Mouse (Mus musculus) gastrocnemius, postnatal 4 days (tissue): Measurements from ENCODE around the gene Aldh1l1. TPM values are rescaled to one million over a fixed set of nuclear protein-coding genes. Genes with fewer than 3 reads are reported as not detected.
"Not testable (repeated sequence)": the region's sequence is repeated elsewhere in the genome, so short reads cannot be mapped to it uniquely, and the experiment has no call there.

Experiments used
- DNase-seq, 2 experiments: peaks; one replicate each; pipeline ENCODE4 v3.0.0; 2021 to 2022; ENCODE audit warnings: low spot score in 2 of 2, mixed read lengths in 2 of 2
- total RNA-seq, 2 experiments: library from RNA; stranded (reverse); gene quantifications; 2 replicates each; pipeline ENCODE4 v1.2.3; 2021

Aldh1l1 gene
- total RNA-seq, 2 experiments from 2014 or later, result 2.2 to 2.9 TPM

DNA sequence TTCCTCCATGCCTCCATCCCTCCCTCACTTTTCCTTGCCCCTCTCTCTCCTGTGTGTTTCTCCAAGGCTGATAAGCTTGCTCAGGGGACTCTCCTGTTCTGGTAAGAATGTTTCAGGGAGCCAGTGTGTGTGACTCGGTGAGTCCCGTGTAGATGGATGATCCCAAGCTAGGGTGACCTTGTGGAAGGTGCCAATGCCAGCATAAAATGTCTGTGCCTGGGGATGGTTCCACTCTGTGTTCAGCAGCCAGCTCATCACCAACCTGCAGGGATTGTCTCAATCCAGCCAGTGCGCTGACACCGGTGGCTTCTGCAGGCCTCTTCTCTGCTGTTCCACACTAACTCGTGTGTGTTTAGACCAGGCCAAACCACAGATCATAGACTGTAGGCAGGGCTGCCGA, 130.3 kb downstream of the Aldh1l1 start:
- DNase-seq, result no peak

- no peak for DNase-seq
Observed at GRCm38 (mm10) chr6:90618274-90618673, 132.0 kb downstream of the Aldh1l1 start.

DNA sequence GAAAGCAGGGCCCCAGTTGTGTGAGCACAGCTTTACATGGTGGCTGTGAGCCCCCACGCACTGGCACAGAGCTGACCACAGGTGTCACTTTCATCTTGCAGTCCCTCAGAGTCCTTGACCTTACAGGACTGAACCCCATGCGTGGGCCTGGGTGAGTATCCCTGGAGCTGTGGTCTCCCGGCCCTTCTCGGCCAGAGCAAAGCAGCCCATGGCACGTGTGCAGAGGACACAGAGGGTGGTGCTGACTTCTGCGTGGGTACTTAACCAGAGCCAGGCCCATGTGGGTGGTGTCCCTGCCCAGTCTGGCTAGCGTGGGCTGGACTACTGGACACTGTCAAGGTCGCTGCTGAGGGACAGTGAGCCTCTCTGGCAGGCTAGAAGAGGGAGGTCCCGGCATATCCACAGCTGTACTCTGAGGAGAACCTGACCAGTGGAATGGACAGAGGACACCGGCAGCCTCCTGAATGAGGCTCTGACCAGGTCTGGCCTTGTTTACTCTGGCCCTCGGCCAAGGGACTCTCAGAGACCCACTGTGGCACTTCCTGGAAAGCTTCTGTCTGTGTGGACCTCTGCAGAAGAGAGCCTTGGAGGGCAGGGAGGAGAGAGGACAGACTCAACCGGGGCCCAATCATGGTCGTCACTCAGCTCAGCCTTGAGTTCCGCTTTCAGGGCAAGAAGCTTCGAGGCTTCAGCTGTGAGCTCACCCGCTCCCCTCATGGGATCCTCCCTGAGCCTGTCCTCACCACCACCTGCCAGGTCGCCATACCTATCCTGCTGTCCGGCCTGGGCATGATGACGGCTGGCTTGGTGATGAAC, 132.8 kb downstream of the Aldh1l1 start:
- no peak for DNase-seq

DNA sequence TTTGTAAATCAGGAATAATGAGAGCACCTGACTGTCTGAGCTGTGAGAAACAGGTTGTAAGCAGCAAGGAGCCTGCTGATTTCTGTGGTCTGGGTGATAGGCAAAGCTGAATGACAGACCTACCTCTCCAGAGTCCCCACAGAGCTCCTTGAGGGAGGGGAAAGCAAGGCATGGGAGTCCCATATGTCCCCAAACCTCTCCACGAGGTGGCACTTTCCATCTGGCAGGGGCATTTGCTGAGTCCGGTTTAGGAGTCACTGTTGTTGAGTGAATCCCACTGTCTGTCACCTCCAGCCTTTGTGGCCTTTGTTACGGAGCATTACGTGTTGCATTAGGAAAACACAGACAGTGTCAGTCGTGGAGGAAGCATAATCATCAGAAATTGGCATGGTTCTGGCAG, 133.7 kb downstream of the Aldh1l1 start:
- no peak for DNase-seq

DNA sequence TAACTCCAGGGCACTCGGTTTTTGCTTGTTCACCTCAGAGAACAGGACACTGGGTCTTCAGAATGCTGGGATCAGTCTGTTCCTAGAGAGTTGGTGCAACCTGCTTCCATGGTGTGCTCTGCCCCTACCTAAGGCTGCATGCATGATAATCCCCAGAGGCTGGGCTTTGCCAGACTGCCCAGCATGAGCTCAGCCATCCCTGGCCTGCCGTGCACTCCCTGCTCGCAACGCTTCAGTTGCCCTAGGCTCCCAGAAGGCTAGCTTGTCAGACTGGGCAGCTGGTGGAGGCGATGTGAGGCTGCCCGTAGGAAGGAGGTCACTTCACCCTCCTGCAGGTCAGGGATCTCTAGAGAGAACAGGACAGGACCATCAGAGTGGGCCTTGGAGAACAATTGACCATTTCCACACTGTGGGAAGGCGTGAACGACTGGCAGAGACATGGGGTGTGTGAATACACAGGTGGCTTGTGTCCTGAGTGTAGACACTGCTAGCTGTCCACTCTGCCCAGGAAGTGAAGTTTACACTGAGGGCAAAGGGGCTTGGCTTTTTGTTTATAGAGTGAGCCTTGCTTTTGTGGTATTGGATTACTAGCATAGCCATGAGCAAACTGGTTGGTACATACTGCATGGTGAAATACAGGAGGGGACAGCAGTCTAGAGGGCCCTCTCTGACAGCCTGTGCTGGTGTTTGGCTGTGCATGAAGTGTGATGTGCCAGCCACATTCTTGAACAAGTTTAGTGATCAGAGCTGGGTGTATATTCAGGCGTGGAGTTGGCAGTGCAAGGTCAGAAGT, 134.8 kb downstream of the Aldh1l1 start:
- DNase-seq, result no peak

DNA sequence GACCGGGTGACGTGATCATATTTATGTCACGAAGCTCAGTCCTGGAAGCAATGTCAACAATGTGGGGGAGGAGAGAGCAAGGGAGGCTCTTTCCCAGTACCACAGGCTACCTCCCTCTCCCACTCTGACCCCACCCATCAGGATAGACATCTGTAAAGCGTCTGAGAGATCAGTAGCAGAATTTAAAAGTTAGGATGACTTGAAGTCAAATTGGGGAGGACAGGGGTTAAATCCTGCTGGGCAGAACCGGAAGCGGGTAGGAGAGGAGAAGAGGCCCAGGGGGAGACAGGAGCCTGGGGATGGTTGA, 135.3 kb downstream of the Aldh1l1 start:
- DNase-seq, result no peak

DNA sequence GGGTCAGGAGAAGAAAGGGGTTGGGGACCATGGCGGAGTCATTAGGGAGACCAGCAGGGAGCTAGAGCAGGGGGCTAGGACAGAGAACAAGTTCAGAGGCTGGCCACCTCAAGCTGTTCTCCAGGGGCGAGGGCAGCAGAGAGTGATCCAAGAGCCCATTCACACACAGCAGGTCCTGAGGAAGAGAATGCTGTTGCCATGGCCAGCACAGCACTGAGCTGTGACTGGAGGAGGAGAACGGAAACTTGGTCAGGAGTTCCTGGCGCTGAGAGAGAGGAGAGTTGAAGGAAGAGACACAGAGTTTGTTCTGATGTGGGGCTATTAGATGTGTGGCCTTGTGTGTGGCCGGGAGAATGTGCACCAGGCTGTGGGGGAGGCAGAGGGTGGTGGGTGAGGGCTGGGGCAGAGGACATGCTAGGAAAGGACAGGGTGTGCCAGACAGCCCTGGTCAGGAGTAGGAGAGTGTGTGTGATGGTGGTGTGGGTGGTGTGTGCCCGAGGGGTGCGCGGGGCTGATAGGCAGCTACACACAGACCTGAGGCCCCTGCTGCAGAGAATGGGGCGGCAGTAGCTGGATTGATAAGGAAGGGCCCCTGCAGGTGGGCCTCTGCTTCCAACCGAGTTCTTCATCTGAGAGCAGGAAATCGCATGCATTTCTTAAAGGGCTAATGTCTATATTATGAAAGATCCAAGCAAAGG, 136.7 kb downstream of the Aldh1l1 start:
- DNase-seq, result no peak

DNA sequence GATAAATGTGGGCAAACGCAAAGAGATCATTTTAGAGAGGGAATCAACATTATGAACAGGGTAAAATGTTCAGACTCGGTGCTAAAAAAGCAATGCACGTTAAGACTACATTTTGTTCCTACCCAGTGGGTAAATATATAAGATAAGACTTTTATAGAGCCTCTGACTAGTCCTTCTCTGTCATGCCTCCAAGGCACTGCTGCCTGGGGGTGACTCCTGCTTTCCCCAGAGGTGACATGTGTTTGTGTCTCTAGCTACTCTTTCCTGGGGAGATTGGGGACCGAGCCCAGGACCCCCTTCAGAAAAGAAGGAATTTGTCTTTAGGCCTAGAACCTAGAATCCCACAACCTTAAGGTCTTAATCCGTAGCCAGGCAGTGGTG, 137.2 kb downstream of the Aldh1l1 start:
- DNase-seq, result no peak

GRCm38 (mm10) chr6:90624184-90624583, 138.0 kb downstream of the Aldh1l1 start:
- DNase-seq, result peak; percentile 64 to 82

- DNase-seq, result no peak
Observed at GRCm38 (mm10) chr6:90624733-90625132, 138.5 kb downstream of the Aldh1l1 start.

DNA sequence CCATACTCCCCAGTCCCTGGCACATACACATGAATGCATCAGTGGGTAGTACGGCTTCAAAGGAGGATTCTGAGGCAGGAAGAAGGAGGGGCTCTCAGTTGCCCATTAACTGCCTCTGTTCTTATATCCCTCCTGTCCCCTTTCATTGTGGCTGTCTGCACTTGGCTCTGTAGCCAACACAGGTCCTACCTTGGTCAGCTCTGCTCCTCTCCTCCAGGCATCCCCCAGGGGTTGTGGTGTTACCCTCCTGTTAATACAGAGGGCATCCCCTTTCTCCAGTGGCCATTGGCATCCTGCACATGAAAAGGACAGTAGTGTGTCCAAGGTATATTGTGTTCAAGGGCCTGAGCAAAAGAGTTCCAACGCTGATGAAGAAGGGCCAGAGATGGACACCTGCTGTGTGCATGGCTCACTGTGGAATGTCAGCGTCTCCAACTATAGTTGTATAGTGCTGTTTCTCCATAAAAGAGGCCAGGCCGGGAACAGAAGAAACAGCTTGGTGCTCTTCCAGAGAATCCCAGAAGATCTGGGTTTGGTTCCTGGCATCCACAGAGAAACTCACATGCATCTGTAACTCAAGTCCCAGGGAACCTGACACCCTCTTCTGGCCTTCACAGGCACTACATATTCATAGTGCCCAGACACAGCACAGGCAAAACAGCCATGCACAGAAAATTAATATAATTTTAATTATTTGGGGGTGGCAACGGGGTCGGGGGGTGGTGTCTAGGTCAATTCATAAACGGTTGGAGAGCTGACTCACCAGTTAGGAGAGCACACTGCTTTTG, 139.2 kb downstream of the Aldh1l1 start:
- no peak for DNase-seq

DNA sequence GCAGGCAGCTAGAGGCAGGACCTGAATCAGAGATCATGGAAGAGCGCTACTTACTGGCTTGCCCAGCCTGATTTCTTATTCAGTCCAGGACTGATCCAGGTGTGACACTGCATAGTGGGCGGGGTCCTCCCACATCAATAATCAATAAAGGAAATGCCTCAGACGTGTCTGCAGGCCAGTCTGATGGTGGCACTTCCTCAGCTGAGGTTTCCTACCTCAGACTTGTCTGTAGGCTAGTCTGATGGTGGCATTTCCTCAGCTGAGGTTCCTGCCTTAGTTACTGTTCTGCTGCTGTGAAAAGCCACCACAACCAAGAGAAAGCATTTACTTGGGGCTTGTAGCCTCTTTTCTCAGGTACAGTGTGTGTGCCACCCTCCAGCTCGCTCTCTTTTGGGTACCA, 141.3 kb downstream of the Aldh1l1 start:
- DNase-seq, result no peak

GRCm38 (mm10) chr6:90629506-90629905, 143.3 kb downstream of the Aldh1l1 start:
- no peak for DNase-seq

DNA sequence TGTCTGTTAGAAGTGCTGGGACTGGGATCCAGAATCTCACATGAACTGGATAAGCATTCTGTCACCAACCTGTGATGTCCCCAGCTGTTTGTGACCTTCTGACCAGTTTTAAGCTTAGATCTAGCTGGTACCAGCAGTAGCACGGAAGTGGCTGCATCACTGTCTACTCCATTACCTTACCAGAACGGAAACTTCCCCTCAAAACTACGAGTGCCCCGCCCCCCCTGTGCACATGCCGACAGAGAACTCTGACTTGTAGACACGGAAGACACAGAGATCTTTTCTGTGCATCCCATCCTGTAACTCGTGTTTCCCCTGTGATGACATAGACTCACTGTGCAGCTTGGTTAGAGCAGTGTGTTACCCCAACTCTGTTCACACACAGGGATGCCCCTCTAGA, 144.2 kb downstream of the Aldh1l1 start:
- DNase-seq, result no peak

DNA sequence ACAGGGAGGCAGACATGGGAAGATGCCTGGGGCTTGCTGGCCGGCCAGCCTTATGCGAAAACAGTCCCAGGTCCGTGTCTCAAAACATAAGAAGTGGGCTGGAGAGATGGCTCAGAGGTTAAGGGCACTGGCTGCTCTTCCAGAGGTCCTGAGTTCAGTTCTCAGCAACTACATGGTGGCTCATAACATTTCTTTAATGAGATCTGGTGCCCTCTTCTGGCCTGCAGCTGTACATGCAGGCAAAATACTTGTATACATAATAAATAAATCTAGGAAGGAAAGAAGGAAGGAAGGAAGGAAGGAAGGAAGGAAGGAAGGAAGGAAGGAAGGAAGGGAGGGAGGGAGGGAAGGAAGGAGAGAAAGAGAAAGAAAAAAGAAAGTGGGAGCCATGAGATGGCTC, 146.3 kb downstream of the Aldh1l1 start:
- DNase-seq, result not testable (repeated sequence)

- no peak for DNase-seq
Observed at GRCm38 (mm10) chr6:90635081-90635480, 148.9 kb downstream of the Aldh1l1 start.

GRCm38 (mm10) chr6:90635611-90636010, 149.4 kb downstream of the Aldh1l1 start:
- no peak for DNase-seq

DNA sequence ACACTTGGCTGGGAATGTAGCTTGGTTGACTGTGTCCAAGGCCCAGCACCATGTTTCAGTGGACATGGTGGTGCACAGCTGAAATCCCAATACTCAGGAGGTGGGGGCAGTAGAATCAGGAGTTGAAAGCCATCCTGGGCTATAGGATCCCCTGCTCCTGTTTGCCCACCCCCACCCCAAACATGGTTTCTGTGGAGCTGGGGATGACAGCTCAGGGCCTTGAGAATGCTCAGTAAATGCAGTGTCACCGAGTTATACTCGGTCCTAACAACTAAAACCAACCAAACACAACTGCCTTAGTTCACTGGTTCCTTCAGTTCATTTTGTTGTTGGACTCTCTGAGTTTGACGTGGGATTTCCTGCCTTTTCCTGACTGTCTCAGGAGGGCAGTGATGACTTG, 156.8 kb downstream of the Aldh1l1 start:
- no peak for DNase-seq

DNA sequence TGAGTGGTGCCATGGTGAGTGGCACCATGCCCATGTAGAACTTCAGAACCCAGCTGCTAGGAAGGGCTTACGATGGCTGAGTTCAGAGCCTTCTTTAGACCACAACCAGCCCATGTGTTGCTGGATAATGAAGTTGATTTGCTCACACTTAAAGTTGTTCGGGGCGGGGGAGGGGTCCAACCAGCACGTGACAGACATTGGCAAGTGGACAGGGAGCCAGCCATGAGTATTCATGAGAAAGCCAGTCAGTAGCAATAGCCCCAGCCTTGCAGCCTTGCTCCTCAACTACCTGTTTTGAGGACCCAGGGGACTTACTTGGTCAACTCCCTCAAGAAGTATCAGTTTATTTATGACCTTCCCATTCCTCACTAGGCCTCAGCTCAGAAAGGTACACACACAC, 158.7 kb downstream of the Aldh1l1 start:
- no peak for DNase-seq

DNA sequence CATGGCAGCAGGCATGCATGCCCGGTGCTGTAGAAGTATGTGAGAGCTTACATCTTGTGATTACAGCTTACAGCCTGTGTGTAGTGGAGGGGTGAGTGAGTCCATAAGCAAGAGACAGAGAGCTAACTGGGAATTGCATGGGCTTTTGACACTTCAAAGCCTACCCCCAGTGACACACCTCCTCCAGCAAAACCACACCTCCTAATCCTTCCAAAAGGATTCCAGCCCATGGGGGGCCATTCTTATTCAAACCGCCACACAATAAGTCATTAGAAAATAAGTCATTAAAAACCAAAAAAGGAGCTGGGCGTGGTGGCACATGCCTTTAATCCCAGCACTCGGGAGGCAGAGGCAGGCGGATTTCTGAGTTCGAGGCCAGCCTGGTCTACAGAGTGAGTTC, 162.2 kb downstream of the Aldh1l1 start:
- DNase-seq, result no peak

DNA sequence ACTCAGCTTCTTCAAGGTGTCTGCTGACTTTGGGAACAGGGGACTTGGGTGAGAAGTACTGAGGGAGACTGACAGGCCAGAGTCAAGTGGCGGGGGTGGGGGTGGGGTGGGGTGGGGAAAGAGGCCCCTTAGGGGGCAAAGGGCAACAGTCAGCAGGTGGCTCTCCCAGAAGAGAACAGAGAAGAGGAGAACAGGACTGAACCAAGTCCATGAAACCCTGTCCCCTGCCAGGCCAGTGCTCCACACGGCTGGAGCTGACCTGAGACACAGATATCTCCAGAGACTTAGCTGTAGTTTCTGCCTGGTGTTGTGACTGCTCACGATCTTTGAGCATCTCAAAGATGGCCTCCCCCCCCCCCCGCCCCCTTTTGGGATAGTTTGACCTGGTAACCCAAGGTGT, 163.1 kb downstream of the Aldh1l1 start:
- no peak for DNase-seq
